Mouse (Mus musculus) intestine, embryonic 15.5 days (tissue): ENCODE measurements around the gene Ankrd24. TPM values are rescaled to one million over a fixed set of nuclear protein-coding genes. Genes with fewer than 3 reads are reported as not detected.
A peak's percentile ranks its signal among the peaks of the same experiment; 100 is the strongest.
"Not testable (repeated sequence)": the region's sequence is repeated elsewhere in the genome, so short reads cannot be mapped to it uniquely, and the experiment has no call there.

ENCODE experiments used
- ATAC-seq: fragments of 200-750 bp; cut with Nextera tagmentation; 2 replicates; pipeline ENCODE4 v1.8.0; 2017; ENCODE audit warnings: moderate TSS enrichment, moderate library complexity
- H3K27ac ChIP-seq: fragments of 300-500 bp; sonication (generic); 2 replicates; pipeline ENCODE4 v1.5.1; 2015; ENCODE audit warnings: mild to moderate bottlenecking, inconsistent platforms
- H3K27me3 ChIP-seq: fragments of 300-500 bp; sonication (generic); replicated peaks from 2 replicates; pipeline ENCODE4 v1.6.1; 2015; ENCODE audit warnings: inconsistent platforms
- H3K36me3 ChIP-seq: fragments of 300-500 bp; sonication (generic); 2 replicates; pipeline ENCODE4 v1.6.1; 2015; ENCODE audit warnings: inconsistent platforms
- H3K4me1 ChIP-seq: fragments of 300-500 bp; sonication (generic); replicated peaks from 2 replicates; pipeline ENCODE4 v1.6.1; 2015; ENCODE audit warnings: inconsistent platforms
- H3K4me2 ChIP-seq: fragments of 300-500 bp; sonication (generic); replicated peaks from 2 replicates; pipeline ENCODE4 v1.6.1; 2015; ENCODE audit warnings: mild to moderate bottlenecking, inconsistent platforms
- H3K4me3 ChIP-seq: fragments of 300-500 bp; sonication (generic); replicated peaks from 2 replicates; pipeline ENCODE4 v1.5.1; 2015; ENCODE audit warnings: inconsistent platforms
- H3K9ac ChIP-seq: fragments of 300-500 bp; sonication (generic); 2 replicates; pipeline ENCODE4 v1.6.1; 2015; ENCODE audit warnings: inconsistent platforms
- H3K9me3 ChIP-seq: fragments of 300-500 bp; sonication (generic); 2 replicates; pipeline ENCODE4 v1.6.1; 2016; ENCODE audit warnings: inconsistent platforms
- WGBS: fragments of 180-500 bp; shearing (Covaris S2); methylation state at CpG from one replicate; pipeline ENCODE4 v1.1.7; 2015; 5-methylcytosine and 5-hydroxymethylcytosine counted together
- polyA plus RNA-seq: library from polyadenylated mRNA; unstranded; fragments of >200 nt; fragmentation: Nextera tagmentation; extraction: Ambion mirVana; gene quantifications from 2 replicates; pipeline ENCODE4 v1.2.1, GENCODE M21; 2015

Ankrd24 gene
- polyA plus RNA-seq, 1 experiment from 2014 or later: 8.4 TPM

GRCm38 (mm10) chr10:81638101-81638500 lies 9.8 kb downstream of the Ankrd24 start:
- Histone ChIP-seq H3K36me3 (no peaks in the 10 kb centered on the region), H3K9me3 (no peaks in the 10 kb centered on the region), H3K4me3 (no peak overlapping the region), H3K4me1 (peaks cover 26% of the 10 kb centered on the region), H3K9ac (no peak overlapping the region), H3K27me3 (no peaks in the 10 kb centered on the region), H3K4me2 (no peak overlapping the region), H3K27ac (no peak overlapping the region)
- WGBS: 76% methylated on average over 6 of the region's 6 CpGs
- ATAC-seq: no peak

- not testable (repeated sequence) for H3K4me3 ChIP-seq, H3K9me3 ChIP-seq, H3K36me3 ChIP-seq, H3K27ac ChIP-seq, ATAC-seq, H3K27me3 ChIP-seq, H3K4me2 ChIP-seq, H3K9ac ChIP-seq
- 33% methylated on average over 4 of the region's 4 CpGs for WGBS
- peaks cover 24% of the 10 kb centered on the region for H3K4me1 ChIP-seq
These were observed 12.5 kb downstream of the Ankrd24 start for GRCm38 (mm10) chr10:81640825-81641224.

GRCm38 (mm10) chr10:81641566-81641965 lies 13.2 kb downstream of the Ankrd24 start:
- Histone ChIP-seq H3K27ac (no peak overlapping the region), H3K9ac (no peak overlapping the region), H3K36me3 (no peaks in the 10 kb centered on the region), H3K4me2 (0 out of 2 replicates have a peak overlapping the region, but pooled peaks have one; percentile 91), H3K27me3 (no peaks in the 10 kb centered on the region), H3K4me1 (peaks cover 24% of the 10 kb centered on the region), H3K4me3 (no peak overlapping the region), H3K9me3 (no peaks in the 10 kb centered on the region)
- 86% methylated on average over 2 of the region's 2 CpGs for WGBS
- no peak for ATAC-seq

GRCm38 (mm10) chr10:81641978-81642647 lies 13.8 kb downstream of the Ankrd24 start:
- H3K4me1 ChIP-seq: peaks cover 24% of the 10 kb centered on the region
- H3K9me3 ChIP-seq: no peaks in the 10 kb centered on the region
- 72% methylated on average over 8 of the region's 8 CpGs for WGBS
- peak overlapping the region; percentile 91 for H3K4me2 ChIP-seq
- H3K4me3 ChIP-seq: peak overlapping the region; percentile 82
- H3K9ac ChIP-seq: peak overlapping the region; percentile 99
- no peak for ATAC-seq
- H3K36me3 ChIP-seq: no peaks in the 10 kb centered on the region
- no peaks in the 10 kb centered on the region for H3K27me3 ChIP-seq
- no peak overlapping the region for H3K27ac ChIP-seq

GRCm38 (mm10) chr10:81642648-81643448 lies 14.5 kb downstream of the Ankrd24 start:
- peak overlapping the region; percentile 99 for H3K9ac ChIP-seq
- H3K27ac ChIP-seq: peak overlapping the region; percentile 99
- H3K36me3 ChIP-seq: no peaks in the 10 kb centered on the region
- H3K27me3 ChIP-seq: no peaks in the 10 kb centered on the region
- no peak; the same call in 1 of the 2 replicates for ATAC-seq
- H3K4me1 ChIP-seq: peaks cover 24% of the 10 kb centered on the region
- H3K4me2 ChIP-seq: peak overlapping the region; percentile 91
- peak overlapping the region; percentile 82 for H3K4me3 ChIP-seq
- WGBS: 17% methylated on average over 24 of the region's 24 CpGs
- H3K9me3 ChIP-seq: no peaks in the 10 kb centered on the region

GRCm38 (mm10) chr10:81643449-81644055 lies 15.2 kb downstream of the Ankrd24 start:
- H3K4me3 ChIP-seq: peak overlapping the region; percentile 82
- H3K9me3 ChIP-seq: no peaks in the 10 kb centered on the region
- WGBS: under 1% methylated on average over 75 of the region's 75 CpGs
- peak overlapping the region; percentile 91 for H3K4me2 ChIP-seq
- peaks cover 24% of the 10 kb centered on the region for H3K4me1 ChIP-seq
- ATAC-seq: peak; percentile 93
- peak overlapping the region; percentile 99 for H3K27ac ChIP-seq
- no peaks in the 10 kb centered on the region for H3K36me3 ChIP-seq
- no peaks in the 10 kb centered on the region for H3K27me3 ChIP-seq
- H3K9ac ChIP-seq: peak overlapping the region; percentile 99

GRCm38 (mm10) chr10:81644162-81644561 lies 15.8 kb downstream of the Ankrd24 start:
- 52% methylated on average over 2 of the region's 2 CpGs for WGBS
- peak overlapping the region; percentile 99 for H3K27ac ChIP-seq
- H3K9me3 ChIP-seq: no peaks in the 10 kb centered on the region
- H3K27me3 ChIP-seq: no peaks in the 10 kb centered on the region
- peak overlapping the region; percentile 99 for H3K9ac ChIP-seq
- ATAC-seq: peak; percentile 11
- H3K4me1 ChIP-seq: peaks cover 24% of the 10 kb centered on the region
- H3K36me3 ChIP-seq: no peaks in the 10 kb centered on the region
- peak overlapping the region; percentile 91 for H3K4me2 ChIP-seq
- H3K4me3 ChIP-seq: peak overlapping the region; percentile 82

GRCm38 (mm10) chr10:81644716-81645115 lies 16.4 kb downstream of the Ankrd24 start:
- WGBS: 92% methylated on average over 18 of the region's 18 CpGs
- Histone ChIP-seq H3K9ac (no peak overlapping the region), H3K4me2 (no peak overlapping the region), H3K4me1 (peaks cover 24% of the 10 kb centered on the region), H3K27me3 (no peaks in the 10 kb centered on the region), H3K27ac (no peak overlapping the region), H3K36me3 (no peaks in the 10 kb centered on the region), H3K4me3 (no peak overlapping the region), H3K9me3 (no peaks in the 10 kb centered on the region)
- no peak for ATAC-seq

GRCm38 (mm10) chr10:81645391-81645790 lies 17.1 kb downstream of the Ankrd24 start:
- Histone ChIP-seq H3K4me1 (peaks cover 24% of the 10 kb centered on the region), H3K4me2 (no peak overlapping the region), H3K27me3 (no peaks in the 10 kb centered on the region), H3K36me3 (no peaks in the 10 kb centered on the region), H3K9ac (no peak overlapping the region), H3K9me3 (no peaks in the 10 kb centered on the region), H3K27ac (no peak overlapping the region), H3K4me3 (no peak overlapping the region)
- WGBS: 87% methylated on average over 4 of the region's 4 CpGs
- no peak for ATAC-seq

GRCm38 (mm10) chr10:81646015-81646555 lies 17.7 kb downstream of the Ankrd24 start:
- Histone ChIP-seq H3K9ac (no peak overlapping the region), H3K36me3 (peaks cover 3% of the 10 kb centered on the region; the same call in 1 of the 2 replicates), H3K4me1 (peaks cover 22% of the 10 kb centered on the region), H3K27me3 (no peaks in the 10 kb centered on the region), H3K4me2 (no peak overlapping the region), H3K27ac (no peak overlapping the region), H3K9me3 (no peaks in the 10 kb centered on the region), H3K4me3 (no peak overlapping the region)
- no peak for ATAC-seq
- 82% methylated on average over 7 of the region's 7 CpGs for WGBS

GRCm38 (mm10) chr10:81648803-81649775 lies 20.7 kb downstream of the Ankrd24 start, which contains the start of gene Gm10778:
Gm10778 (plus strand) TSS chr10:81649059.
- Histone ChIP-seq H3K4me3 (peak within 1 kb of the TSS; percentile 53), H3K4me2 (peak within 1 kb of the TSS; percentile 58), H3K9ac (peak within 1 kb of the TSS; percentile 65), H3K27ac (peak within 1 kb of the TSS; percentile 79; the same call in 1 of the 2 replicates)
- 2% methylated on average over 32 of the region's 52 CpGs for WGBS
- not testable (repeated sequence) for H3K4me1 ChIP-seq, H3K9me3 ChIP-seq, H3K27me3 ChIP-seq, H3K36me3 ChIP-seq
- peak; percentile 95 for ATAC-seq
